Mouse (Mus musculus): ENCODE data around the gene Kcmf1.

The Kcmf1 gene

DNA sequence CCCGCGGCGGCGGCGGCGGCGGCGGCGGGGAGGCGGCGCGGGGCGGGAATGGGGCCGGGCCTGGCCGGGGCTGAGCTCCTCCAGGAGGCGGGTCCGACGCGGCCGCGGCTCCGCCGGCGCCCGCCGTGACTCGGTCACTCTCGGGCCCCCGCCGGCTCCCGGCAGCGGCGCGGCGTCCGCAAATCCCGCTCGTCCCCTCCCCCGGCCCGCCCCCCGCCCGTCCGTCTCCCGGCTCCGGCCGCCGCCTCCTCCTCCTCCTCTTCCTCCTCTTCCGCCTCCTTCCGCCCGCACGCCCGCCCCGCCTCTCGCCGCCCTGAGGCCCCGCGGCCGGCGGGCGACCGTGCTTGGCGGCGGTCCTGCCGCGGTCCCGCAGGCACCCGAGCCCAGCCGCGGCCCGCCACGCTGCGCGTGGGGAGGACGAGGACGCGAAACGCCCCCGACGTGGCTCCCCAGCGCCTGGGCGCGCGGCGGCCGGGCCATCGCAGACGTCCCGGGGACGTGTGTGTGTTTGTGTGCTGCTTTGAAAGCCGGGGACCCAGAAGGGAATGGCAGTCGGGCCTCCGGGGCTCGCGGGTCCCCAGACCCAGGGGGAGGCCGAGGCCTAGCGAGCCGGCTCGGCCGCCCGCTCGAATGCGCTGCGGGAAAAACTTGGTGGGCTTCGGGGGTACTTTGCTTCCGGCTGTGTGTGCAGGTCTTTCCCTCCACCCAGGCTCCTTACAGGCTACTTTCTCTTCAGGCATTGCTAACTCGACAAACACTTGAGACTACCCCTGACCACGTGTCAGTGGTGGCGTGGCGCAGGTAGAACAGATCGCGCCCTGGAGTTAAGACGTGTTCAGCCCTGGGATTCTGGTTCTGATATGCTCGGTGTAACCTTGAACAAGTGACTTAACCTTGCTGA is at the start of gene Kcmf1:
TSS of gene Kcmf1 (minus strand) at position 199 of the 901 bp plus-strand sequence.
- DNase-seq (ENCODE audit: low read depth in 1 of 2, low spot score in 2 of 2) = peak in 1 of 2 experiments; percentile 27

- no peak for DNase-seq (ENCODE audit: low read depth in 1 of 2, low spot score in 2 of 2)
Measured at GRCm38 (mm10) chr6:72949161-72949756, 49.5 kb upstream of the Kcmf1 start.

GRCm38 (mm10) chr6:72948392-72948791 is 48.6 kb upstream of the Kcmf1 start:
- no peak for DNase-seq (ENCODE audit: low read depth in 1 of 2, low spot score in 2 of 2)

- DNase-seq (ENCODE audit: low read depth in 1 of 2, low spot score in 2 of 2) = no peak
Measured at GRCm38 (mm10) chr6:72947960-72948359, 48.2 kb upstream of the Kcmf1 start.

- peak in 1 of 2 experiments; percentile 55 for DNase-seq (ENCODE audit: low read depth in 1 of 2, low spot score in 2 of 2)
Measured at GRCm38 (mm10) chr6:72940493-72940892, 40.7 kb upstream of the Kcmf1 start.

DNA sequence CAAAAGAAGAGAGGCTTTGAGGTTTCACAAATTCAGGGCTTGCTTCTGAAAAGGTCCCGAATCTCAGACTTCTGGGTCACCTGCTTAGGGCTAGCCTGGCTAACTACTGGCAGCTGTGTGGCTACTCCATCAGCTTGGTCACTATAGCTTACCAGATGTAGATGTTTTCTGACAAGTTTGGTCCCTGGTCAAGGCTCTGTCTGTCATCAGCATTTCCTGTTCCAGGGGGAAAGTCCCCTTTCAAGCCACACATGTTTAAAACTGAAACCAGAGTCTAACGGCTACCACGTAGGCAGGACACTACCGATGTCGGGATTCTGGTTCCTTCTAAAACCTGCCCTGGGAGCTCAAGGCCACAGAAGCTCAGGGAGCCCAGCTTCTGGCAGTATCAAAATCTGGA is 38.1 kb upstream of the Kcmf1 start:
- DNase-seq (ENCODE audit: low read depth in 1 of 2, low spot score in 2 of 2) = peak in 1 of 2 experiments; percentile 36

DNA sequence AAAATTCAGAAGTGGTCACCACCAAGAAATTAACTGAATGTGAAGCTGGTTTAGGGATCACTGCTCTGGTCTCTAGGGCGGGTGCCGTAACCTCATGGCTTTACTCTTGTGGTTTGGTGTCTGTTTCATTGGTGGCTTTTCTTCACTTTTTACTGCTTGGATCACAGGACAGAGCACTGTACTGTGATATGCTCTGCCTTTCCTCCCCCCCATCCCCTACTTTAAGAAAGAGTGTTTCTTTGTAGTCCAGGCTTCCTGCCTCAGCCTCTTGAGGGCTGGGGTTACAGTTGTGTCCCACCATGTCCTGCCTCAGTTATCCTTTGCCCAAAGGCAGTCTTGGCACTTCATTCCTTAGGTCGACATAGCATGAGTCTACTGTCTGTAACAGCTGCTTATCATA is 37.7 kb upstream of the Kcmf1 start:
- DNase-seq (ENCODE audit: low read depth in 1 of 2, low spot score in 2 of 2) = no peak

- DNase-seq (ENCODE audit: low read depth in 1 of 2, low spot score in 2 of 2) = no peak
Measured at GRCm38 (mm10) chr6:72932955-72933354, 33.2 kb upstream of the Kcmf1 start.

DNA sequence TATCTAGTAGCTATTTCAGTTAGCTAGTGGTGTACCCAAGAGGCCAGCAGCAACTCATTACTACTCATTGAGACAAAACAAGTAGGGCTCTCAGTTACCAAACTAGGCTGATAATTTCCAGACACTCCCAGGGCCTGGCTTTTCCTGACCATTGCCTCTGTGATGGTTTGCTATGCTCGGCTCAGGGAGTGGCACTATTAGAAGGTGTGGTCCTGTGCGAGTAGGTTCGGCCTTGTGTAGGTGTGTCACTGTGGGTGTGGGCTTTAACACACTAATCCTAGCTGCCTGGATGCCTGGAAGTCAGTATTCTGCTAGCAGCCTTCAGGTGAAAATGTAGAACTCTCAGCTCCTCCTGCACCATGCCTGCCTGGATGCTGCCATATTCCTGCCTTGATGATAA is 31.8 kb upstream of the Kcmf1 start:
- DNase-seq (ENCODE audit: low read depth in 1 of 2, low spot score in 2 of 2) = no peak

- DNase-seq (ENCODE audit: low read depth in 1 of 2, low spot score in 2 of 2) = peak; percentile 71 to 72
Measured at GRCm38 (mm10) chr6:72929795-72930398, 30.1 kb upstream of the Kcmf1 start.

DNA sequence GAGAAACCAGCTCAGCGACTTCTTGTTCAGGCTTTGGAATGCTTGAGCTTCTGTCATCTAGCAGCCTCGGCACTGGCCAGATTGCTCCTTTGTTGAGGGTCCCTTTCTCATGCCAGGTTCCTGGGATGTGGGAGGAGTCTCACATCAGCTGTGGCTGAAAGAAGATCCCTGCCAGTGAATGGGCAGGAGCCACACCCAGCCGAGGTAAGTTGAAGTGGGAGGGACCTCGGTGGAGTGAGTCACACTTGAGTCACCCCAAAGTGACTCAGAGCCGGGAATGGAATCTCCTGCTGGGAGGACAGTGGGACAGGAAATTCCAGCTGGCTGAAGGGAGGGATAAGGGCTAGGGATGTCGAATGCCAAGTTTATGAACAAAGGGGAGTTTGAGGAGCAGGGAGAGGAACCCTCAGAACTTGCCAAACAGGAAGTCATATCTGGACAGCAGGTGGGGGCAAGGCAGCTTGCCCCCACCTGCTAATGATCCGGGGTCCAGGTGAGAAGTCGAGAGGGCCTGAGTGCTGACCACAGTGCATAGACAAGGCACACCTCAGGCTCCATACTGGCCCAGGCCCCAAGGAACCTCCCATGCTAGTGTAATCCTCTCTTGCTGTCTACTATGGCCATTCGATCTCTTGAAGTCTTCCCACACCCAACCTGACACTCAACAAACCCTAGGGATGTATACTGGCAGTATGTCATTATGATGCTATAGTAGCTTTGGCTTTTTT is 27.1 kb upstream of the Kcmf1 start:
- no peak for DNase-seq (ENCODE audit: low read depth in 1 of 2, low spot score in 2 of 2)

- DNase-seq (ENCODE audit: low read depth in 1 of 2, low spot score in 2 of 2) = no peak
Measured at GRCm38 (mm10) chr6:72926031-72926430, 26.3 kb upstream of the Kcmf1 start.

DNA sequence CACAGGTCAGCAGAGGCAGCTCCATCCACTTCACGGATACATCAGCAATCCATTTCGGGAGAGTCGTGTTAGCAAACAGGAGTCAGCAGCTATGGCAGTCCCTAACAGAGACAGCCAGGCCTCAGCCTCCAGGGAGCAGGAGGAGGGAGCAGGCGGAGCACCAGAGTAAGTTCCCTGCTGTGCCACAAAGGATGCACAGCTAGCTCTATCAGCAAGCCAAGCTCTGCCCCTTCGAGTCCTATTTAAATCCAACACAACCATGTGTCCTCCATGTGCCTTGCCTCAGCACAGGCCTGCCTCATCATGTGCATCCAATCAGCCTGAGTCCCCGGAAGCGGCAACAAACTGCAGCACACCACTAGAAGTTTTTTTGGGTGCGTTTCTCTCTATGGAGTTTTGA is 23.6 kb upstream of the Kcmf1 start:
- DNase-seq (ENCODE audit: low read depth in 1 of 2, low spot score in 2 of 2) = no peak

GRCm38 (mm10) chr6:72921081-72921480 is 21.3 kb upstream of the Kcmf1 start:
- no peak for DNase-seq (ENCODE audit: low read depth in 1 of 2, low spot score in 2 of 2)

DNA sequence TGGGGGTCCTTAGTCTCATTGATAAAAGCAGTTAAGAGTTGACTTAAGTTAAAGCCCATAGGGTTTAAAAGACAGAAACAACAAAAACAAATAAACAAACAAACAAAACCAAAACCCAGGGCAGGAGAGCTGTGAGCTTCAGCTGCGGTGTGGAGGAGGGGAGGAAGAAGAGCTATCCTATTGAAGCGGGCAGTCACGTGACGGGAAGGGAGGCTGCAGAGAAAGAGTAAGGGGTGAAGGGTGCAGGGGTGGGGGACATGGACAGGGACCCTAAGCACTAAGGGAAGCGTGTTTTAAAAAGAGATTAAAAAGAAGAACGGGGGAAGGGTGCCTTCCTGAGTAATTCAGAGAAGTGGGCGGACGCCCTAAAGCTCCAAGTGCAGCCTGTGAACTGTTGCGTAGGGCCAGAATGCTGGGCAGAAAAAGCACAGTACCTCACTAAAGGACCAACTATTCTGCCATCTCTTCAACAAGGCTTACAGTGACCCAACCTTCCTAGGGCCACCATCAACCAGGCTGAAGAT is 18.8 kb upstream of the Kcmf1 start:
- DNase-seq (ENCODE audit: low read depth in 1 of 2, low spot score in 2 of 2) = no peak

DNA sequence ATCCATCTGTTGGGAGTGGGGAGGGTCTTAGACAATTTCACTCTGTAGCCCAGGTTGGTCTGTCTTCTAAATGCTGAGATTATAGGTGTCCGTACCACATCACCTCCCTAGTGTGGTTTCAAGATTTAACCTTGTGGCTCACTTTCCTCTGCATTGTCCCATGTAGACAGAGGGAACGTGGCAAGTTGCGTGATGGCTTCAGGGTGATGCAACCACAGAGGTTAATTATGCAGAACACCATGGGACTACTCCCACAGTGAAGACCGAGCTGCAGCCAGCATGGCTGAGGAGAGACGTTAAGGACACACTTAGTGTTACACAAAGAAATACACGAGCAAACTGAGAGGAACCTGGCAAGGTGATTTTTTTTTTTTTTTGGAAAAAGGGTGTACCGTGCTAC is 16.6 kb upstream of the Kcmf1 start:
- no peak for DNase-seq (ENCODE audit: low read depth in 1 of 2, low spot score in 2 of 2)

GRCm38 (mm10) chr6:72914087-72914749 is 14.4 kb upstream of the Kcmf1 start:
- DNase-seq (ENCODE audit: low read depth in 1 of 2, low spot score in 2 of 2) = no peak

GRCm38 (mm10) chr6:72911261-72911660 is 11.5 kb upstream of the Kcmf1 start:
- DNase-seq (ENCODE audit: low read depth in 1 of 2, low spot score in 2 of 2) = no peak

GRCm38 (mm10) chr6:72902254-72902990 is 2.6 kb upstream of the Kcmf1 start:
- no peak for DNase-seq (ENCODE audit: low read depth in 1 of 2, low spot score in 2 of 2)

GRCm38 (mm10) chr6:72900952-72901351 is 1.2 kb upstream of the Kcmf1 start:
- DNase-seq (ENCODE audit: low read depth in 1 of 2, low spot score in 2 of 2) = no peak

All from monocyte, adult 2 months (primary cell).